Mouse (Mus musculus): Measurements from ENCODE around the gene Arpc2. TPM values are rescaled to one million over a fixed set of nuclear protein-coding genes. Genes with fewer than 3 reads are reported as not detected.

Arpc2 gene
- polyA plus RNA-seq, 1 experiment from 2014 or later: 436 TPM

- Histone ChIP-seq H3K27me3 (replicated peaks; ENCODE audit: control insufficient read depth, insufficient read depth, low read length) (no peaks in the 10 kb centered on the region), H3K4me2 (ENCODE audit: low read length) (no peak overlapping the region), H3K27ac (ENCODE audit: low read depth) (0 out of 2 replicates have a peak overlapping the region, but pooled peaks have one; percentile 4), H3K9ac (ENCODE audit: low read length) (no peak overlapping the region), H3K36me3 (ENCODE audit: control insufficient read depth, insufficient read depth, low read length) (peaks cover 70% of the 10 kb centered on the region), H3K4me3 (ENCODE audit: low read depth, low read length) (no peak overlapping the region), H3K4me1 (replicated peaks; ENCODE audit: control insufficient read depth, insufficient read depth, low read length) (peaks cover 24% of the 10 kb centered on the region), H3K9me3 (ENCODE audit: control insufficient read depth, low read length) (no peaks in the 10 kb centered on the region)
- no peak for ATAC-seq (replicated peaks; ENCODE audit: low FRiP score, low TSS enrichment, low read depth)
- no peak for DNase-seq (ENCODE audit: low spot score)
- 68% methylated on average over 2 of the region's 2 CpGs for WGBS
Measured at GRCm38 (mm10) chr1:74289740-74290139, 53.9 kb downstream of the Arpc2 start.

DNA sequence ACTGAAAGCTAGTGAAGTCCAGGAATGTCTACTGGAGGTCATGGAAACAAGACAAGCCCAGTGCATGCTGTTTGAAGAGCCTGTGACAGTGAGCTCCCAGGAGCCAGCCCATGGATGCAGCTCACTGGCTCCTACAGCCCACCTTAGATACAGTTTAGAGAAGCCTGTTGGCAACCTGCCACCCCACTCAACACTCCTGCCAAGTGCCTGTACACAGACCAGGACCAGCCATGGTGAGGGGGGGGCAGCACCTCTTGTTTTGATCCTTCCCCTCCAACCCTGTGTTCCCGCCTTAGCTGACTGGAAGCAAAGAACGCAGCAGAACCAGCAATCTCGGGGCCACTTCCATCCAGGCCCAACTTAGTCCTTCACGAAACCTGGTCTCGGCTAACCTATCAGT lies 54.3 kb downstream of the Arpc2 start:
- H3K9me3 ChIP-seq (ENCODE audit: control insufficient read depth, low read length): no peaks in the 10 kb centered on the region
- 73% methylated on average over 5 of the region's 5 CpGs for WGBS
- H3K4me1 ChIP-seq (replicated peaks; ENCODE audit: control insufficient read depth, insufficient read depth, low read length): peaks cover 28% of the 10 kb centered on the region
- no peak overlapping the region for H3K4me2 ChIP-seq (ENCODE audit: low read length)
- H3K36me3 ChIP-seq (ENCODE audit: control insufficient read depth, insufficient read depth, low read length): peaks cover 70% of the 10 kb centered on the region
- H3K9ac ChIP-seq (ENCODE audit: low read length): no peak overlapping the region
- no peaks in the 10 kb centered on the region for H3K27me3 ChIP-seq (replicated peaks; ENCODE audit: control insufficient read depth, insufficient read depth, low read length)
- DNase-seq (ENCODE audit: low spot score): peak; percentile 64
- no peak overlapping the region for H3K4me3 ChIP-seq (ENCODE audit: low read depth, low read length)
- ATAC-seq (replicated peaks; ENCODE audit: low FRiP score, low TSS enrichment, low read depth): no peak
- peak overlapping the region; percentile 4; the same call in 1 of the 2 replicates for H3K27ac ChIP-seq (ENCODE audit: low read depth)

DNA sequence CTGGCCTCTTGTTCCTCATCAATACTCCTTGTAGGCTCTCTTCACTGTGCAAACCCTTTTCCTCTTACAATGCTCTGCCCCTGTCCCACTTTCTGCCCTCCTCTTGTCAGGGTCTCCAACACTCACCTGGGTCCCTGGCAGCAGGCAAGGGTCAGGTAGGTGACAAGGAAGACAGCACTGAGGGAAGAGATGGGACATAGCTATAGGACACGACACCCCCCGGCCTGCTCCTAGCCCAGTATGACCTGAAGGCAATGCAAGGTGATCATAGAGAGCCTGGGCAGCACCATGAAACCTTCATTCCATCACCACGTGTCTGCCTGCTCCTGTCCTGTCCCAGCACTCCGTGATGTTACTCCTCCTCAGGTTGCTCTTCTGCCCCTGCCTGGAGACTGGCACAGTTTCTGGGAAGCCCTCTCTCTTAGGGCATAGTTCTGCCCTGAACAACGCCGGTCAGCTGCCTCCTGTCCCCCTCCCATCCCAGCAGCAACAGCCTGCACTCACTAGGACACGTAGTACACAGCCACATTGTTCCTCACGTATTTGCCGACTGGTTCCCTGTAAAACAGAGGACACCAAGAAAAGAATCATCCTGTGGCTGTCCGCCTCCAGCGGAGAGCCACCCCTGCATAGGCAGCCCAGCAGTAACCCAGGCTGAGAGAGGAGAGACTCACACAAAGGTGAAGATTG lies 56.6 kb downstream of the Arpc2 start:
- Histone ChIP-seq H3K27me3 (replicated peaks; ENCODE audit: control insufficient read depth, insufficient read depth, low read length) (no peaks in the 10 kb centered on the region), H3K9me3 (ENCODE audit: control insufficient read depth, low read length) (no peaks in the 10 kb centered on the region), H3K9ac (ENCODE audit: low read length) (no peak overlapping the region), H3K4me1 (replicated peaks; ENCODE audit: control insufficient read depth, insufficient read depth, low read length) (peaks cover 42% of the 10 kb centered on the region), H3K27ac (ENCODE audit: low read depth) (no peak overlapping the region), H3K36me3 (ENCODE audit: control insufficient read depth, insufficient read depth, low read length) (peaks cover 65% of the 10 kb centered on the region), H3K4me2 (ENCODE audit: low read length) (no peak overlapping the region), H3K4me3 (ENCODE audit: low read depth, low read length) (no peak overlapping the region)
- 91% methylated on average over 11 of the region's 11 CpGs for WGBS
- ATAC-seq (replicated peaks; ENCODE audit: low FRiP score, low TSS enrichment, low read depth): no peak
- no peak for DNase-seq (ENCODE audit: low spot score)

DNA sequence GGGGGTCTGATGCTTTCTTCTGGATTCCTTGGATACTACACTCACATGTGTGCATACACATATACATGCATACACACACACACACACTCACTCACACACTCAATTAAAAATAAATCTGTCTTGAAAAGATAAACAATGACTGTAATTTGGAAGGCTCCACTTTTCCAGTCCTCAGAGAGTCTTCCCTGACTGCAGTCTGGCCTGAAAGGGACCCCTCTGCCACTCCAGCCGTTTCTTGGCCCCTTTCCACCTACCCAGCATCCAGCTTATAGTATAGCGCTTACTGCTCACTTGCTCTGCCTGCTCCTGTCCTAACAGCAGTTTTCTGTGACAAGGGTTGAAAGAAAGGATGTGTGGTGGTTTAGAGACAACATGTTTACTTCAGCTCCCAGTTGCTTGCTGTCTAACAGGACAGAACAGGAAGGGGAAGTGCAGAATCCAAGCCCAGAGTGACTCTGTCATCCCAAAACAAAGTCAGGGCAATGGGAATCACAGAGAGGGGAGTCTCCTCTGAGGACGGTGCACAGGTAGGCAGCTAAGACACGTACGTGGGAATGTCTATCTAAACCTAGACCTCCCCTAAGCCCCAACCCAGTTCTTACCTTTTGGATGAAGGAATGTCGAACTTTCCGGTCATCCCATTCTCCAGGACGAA lies 57.5 kb downstream of the Arpc2 start:
- Histone ChIP-seq H3K4me1 (replicated peaks; ENCODE audit: control insufficient read depth, insufficient read depth, low read length) (peaks cover 52% of the 10 kb centered on the region), H3K27me3 (replicated peaks; ENCODE audit: control insufficient read depth, insufficient read depth, low read length) (no peaks in the 10 kb centered on the region), H3K27ac (ENCODE audit: low read depth) (0 out of 2 replicates have a peak overlapping the region, but pooled peaks have one; percentile 25), H3K36me3 (ENCODE audit: control insufficient read depth, insufficient read depth, low read length) (peaks cover 58% of the 10 kb centered on the region), H3K9me3 (ENCODE audit: control insufficient read depth, low read length) (no peaks in the 10 kb centered on the region), H3K4me3 (ENCODE audit: low read depth, low read length) (no peak overlapping the region), H3K4me2 (ENCODE audit: low read length) (no peak overlapping the region), H3K9ac (ENCODE audit: low read length) (no peak overlapping the region)
- 78% methylated on average over 8 of the region's 8 CpGs for WGBS
- DNase-seq (ENCODE audit: low spot score): no peak
- ATAC-seq (replicated peaks; ENCODE audit: low FRiP score, low TSS enrichment, low read depth): no peak

DNA sequence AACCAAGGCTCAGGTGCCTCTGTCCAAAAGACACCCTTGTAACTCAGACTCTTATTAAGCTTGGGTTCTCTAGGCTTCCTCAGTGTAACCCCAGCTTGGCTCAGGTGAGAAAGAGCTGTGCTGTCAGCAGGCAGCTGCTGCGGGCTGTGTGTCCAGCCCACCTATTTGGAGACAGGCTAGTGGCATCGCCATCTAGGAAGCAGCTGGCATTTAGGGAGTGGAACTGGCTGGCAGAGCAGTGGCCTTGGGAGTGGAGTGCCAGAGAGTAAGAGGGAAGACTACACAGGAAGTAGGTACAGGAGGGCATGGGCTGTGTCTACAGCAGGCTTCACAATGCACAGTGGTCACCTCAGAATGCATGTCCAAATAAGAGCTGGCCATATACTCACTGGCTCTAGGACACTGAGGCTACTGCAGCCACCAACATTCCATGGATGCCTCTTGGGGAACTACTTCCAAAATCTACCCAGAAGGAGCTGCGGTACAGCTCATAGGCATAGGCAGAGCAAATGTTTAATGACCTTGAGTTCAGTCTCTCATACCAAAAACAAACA lies 58.3 kb downstream of the Arpc2 start:
- no peak overlapping the region for H3K9ac ChIP-seq (ENCODE audit: low read length)
- ATAC-seq (replicated peaks; ENCODE audit: low FRiP score, low TSS enrichment, low read depth) (no peak), DNase-seq (ENCODE audit: low spot score) (no peak)
- H3K4me2 ChIP-seq (ENCODE audit: low read length): no peak overlapping the region
- H3K27me3 ChIP-seq (replicated peaks; ENCODE audit: control insufficient read depth, insufficient read depth, low read length): no peaks in the 10 kb centered on the region
- H3K4me1 ChIP-seq (replicated peaks; ENCODE audit: control insufficient read depth, insufficient read depth, low read length): peaks cover 59% of the 10 kb centered on the region
- H3K36me3 ChIP-seq (ENCODE audit: control insufficient read depth, insufficient read depth, low read length): peaks cover 51% of the 10 kb centered on the region
- H3K4me3 ChIP-seq (ENCODE audit: low read depth, low read length): no peak overlapping the region
- 88% methylated on average over 3 of the region's 3 CpGs for WGBS
- no peaks in the 10 kb centered on the region for H3K9me3 ChIP-seq (ENCODE audit: control insufficient read depth, low read length)
- peak overlapping the region; percentile 33; the same call in 1 of the 2 replicates for H3K27ac ChIP-seq (ENCODE audit: low read depth)

DNA sequence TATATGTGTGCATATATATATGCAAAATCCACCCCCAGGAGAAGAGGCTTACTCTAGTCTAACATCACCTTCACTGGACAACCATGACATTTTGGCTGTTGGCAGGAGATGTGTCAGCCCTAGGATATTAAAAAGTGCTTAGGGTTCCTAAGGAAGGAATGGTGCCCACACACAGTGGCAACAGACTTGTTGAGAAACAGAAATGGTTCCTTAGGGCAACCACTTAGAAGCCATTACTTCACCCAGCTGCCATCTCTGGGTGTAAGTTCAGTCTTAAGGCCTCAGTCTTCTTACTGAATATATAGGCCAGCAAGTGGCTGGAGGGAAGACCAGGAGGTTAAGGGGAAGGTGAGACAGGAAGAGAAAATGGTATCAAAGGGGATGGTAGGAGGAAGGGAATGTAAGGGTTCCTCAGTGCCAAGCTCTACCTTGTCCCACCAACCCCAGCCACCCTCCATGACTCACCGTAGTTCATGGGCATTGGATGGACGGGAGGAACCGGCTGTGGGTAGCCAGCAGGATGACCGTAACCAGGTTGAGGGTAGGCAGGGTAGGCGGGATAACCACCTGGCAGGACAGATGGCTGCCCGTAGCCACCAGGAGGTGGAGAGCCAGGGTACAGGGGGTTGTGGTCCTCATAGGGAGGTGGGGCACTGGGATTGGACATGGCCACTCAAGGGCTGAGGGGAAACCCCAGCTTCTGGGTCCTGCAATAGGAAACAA lies 59.0 kb downstream of the Arpc2 start:
- WGBS: 93% methylated on average over 6 of the region's 6 CpGs
- H3K27ac ChIP-seq (ENCODE audit: low read depth): peak overlapping the region; percentile 96
- H3K4me3 ChIP-seq (ENCODE audit: low read depth, low read length): 0 out of 2 replicates have a peak overlapping the region, but pooled peaks have one; percentile 6
- no peaks in the 10 kb centered on the region for H3K27me3 ChIP-seq (replicated peaks; ENCODE audit: control insufficient read depth, insufficient read depth, low read length)
- peak overlapping the region; percentile 48 for H3K4me2 ChIP-seq (ENCODE audit: low read length)
- H3K9me3 ChIP-seq (ENCODE audit: control insufficient read depth, low read length): no peaks in the 10 kb centered on the region
- H3K36me3 ChIP-seq (ENCODE audit: control insufficient read depth, insufficient read depth, low read length): peaks cover 44% of the 10 kb centered on the region
- ATAC-seq (replicated peaks; ENCODE audit: low FRiP score, low TSS enrichment, low read depth) (no peak; the same call in 1 of the 2 replicates), DNase-seq (ENCODE audit: low spot score) (no peak)
- H3K9ac ChIP-seq (ENCODE audit: low read length): 0 out of 2 replicates have a peak overlapping the region, but pooled peaks have one; percentile 3
- peaks cover 65% of the 10 kb centered on the region for H3K4me1 ChIP-seq (replicated peaks; ENCODE audit: control insufficient read depth, insufficient read depth, low read length)

- Histone ChIP-seq H3K4me1 (replicated peaks; ENCODE audit: control insufficient read depth, insufficient read depth, low read length) (peaks cover 65% of the 10 kb centered on the region), H3K27me3 (replicated peaks; ENCODE audit: control insufficient read depth, insufficient read depth, low read length) (no peaks in the 10 kb centered on the region), H3K4me3 (ENCODE audit: low read depth, low read length) (peak overlapping the region; percentile 6; the same call in 1 of the 2 replicates), H3K9me3 (ENCODE audit: control insufficient read depth, low read length) (no peaks in the 10 kb centered on the region), H3K9ac (ENCODE audit: low read length) (peak overlapping the region; percentile 30; the same call in 1 of the 2 replicates), H3K36me3 (ENCODE audit: control insufficient read depth, insufficient read depth, low read length) (peaks cover 37% of the 10 kb centered on the region), H3K4me2 (ENCODE audit: low read length) (peak overlapping the region; percentile 48), H3K27ac (ENCODE audit: low read depth) (peak overlapping the region; percentile 96)
- 5% methylated on average over 9 of the region's 9 CpGs for WGBS
- DNase-seq (ENCODE audit: low spot score) (peak; percentile 87), ATAC-seq (replicated peaks; ENCODE audit: low FRiP score, low TSS enrichment, low read depth) (peak; percentile 87)
Measured at GRCm38 (mm10) chr1:74295456-74296171, 59.7 kb downstream of the Arpc2 start.

DNA sequence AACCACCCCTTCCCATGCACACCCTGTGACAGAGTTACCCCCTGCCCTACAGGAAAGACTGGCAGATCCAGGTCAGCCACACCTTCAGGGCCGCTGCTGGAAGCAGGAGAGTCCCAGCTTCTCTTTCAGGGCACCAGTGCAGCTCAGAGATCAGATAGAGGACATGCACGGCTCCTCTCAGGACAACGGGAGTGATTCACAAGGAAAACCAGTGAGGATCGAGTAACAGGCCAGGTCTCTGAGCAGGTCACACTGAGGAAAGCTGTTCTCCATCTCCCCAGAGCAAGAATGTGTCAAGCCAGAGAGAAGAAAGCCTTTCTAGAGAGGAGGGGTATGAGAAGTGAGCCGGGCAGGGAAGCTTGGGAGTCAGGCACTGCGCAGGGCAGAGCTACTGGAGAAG lies 60.6 kb downstream of the Arpc2 start:
- Histone ChIP-seq H3K36me3 (ENCODE audit: control insufficient read depth, insufficient read depth, low read length) (peaks cover 30% of the 10 kb centered on the region), H3K4me3 (ENCODE audit: low read depth, low read length) (no peak overlapping the region), H3K27me3 (replicated peaks; ENCODE audit: control insufficient read depth, insufficient read depth, low read length) (no peaks in the 10 kb centered on the region), H3K9me3 (ENCODE audit: control insufficient read depth, low read length) (no peaks in the 10 kb centered on the region), H3K4me2 (ENCODE audit: low read length) (peak overlapping the region; percentile 48), H3K4me1 (replicated peaks; ENCODE audit: control insufficient read depth, insufficient read depth, low read length) (peaks cover 65% of the 10 kb centered on the region), H3K27ac (ENCODE audit: low read depth) (peak overlapping the region; percentile 96), H3K9ac (ENCODE audit: low read length) (no peak overlapping the region)
- DNase-seq (ENCODE audit: low spot score) (peak; percentile 70), ATAC-seq (replicated peaks; ENCODE audit: low FRiP score, low TSS enrichment, low read depth) (no peak)
- 15% methylated on average over 6 of the region's 6 CpGs for WGBS

Data from intestine, embryonic 14.5 days (tissue).